Mouse (Mus musculus) thymus, adult 2 months (tissue): ENCODE data around the gene Lrp4.

Experiments used
- CTCF ChIP-seq: fragments of 200-500 bp; IDR thresholded peaks from 2 replicates; pipeline ENCODE4 v1.5.1; 2012; ENCODE audit warnings: mild to moderate bottlenecking, control low read depth, low read length, moderate library complexity, borderline replicate concordance; ENCODE audit not compliant: control insufficient read depth, poor library complexity, insufficient read depth; ENCODE audit errors: extremely low read depth
- POLR2A ChIP-seq: fragments of 200-500 bp; IDR thresholded peaks from 2 replicates; pipeline ENCODE4 v1.6.1; 2012; ENCODE audit warnings: mild to moderate bottlenecking, low read length, control low read depth, moderate library complexity; ENCODE audit not compliant: control insufficient read depth, poor library complexity, insufficient read depth; ENCODE audit errors: extremely low read depth

DNA sequence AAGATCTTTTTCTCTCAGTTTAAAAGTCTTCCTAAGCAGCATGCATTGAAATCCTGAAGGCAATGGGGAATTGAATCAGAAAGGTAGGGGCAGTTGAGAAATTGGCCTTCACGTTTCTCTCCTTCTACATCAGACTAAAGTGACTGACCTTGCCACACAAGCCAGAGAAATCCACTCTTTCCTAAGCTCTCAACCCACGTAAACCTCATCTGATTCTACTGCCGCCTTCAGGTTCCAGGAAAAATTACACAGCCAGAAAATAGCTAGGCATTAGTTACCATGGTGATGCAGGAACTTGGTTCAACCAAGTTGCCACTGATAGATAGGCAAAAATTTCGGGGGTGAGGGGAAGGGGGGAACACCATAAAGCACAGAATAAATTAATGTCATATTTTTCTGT lies 1.5 kb upstream of the Lrp4 start:
- TF ChIP-seq CTCF (no peak), POLR2A (no peak)
